Mouse (Mus musculus) thymus, adult 2 months (tissue): ENCODE measurements around the gene Serpina6.
"Not testable (repeated sequence)": the region's sequence is repeated elsewhere in the genome, so short reads cannot be mapped to it uniquely, and the experiment has no call there.

Experiments used
- CTCF ChIP-seq: fragments of 200-500 bp; IDR thresholded peaks from 2 replicates; pipeline ENCODE4 v1.5.1; 2012; ENCODE audit warnings: mild to moderate bottlenecking, control low read depth, low read length, moderate library complexity, borderline replicate concordance; ENCODE audit not compliant: control insufficient read depth, poor library complexity, insufficient read depth; ENCODE audit errors: extremely low read depth
- POLR2A ChIP-seq: fragments of 200-500 bp; IDR thresholded peaks from 2 replicates; pipeline ENCODE4 v1.6.1; 2012; ENCODE audit warnings: mild to moderate bottlenecking, low read length, control low read depth, moderate library complexity; ENCODE audit not compliant: control insufficient read depth, poor library complexity, insufficient read depth; ENCODE audit errors: extremely low read depth

DNA sequence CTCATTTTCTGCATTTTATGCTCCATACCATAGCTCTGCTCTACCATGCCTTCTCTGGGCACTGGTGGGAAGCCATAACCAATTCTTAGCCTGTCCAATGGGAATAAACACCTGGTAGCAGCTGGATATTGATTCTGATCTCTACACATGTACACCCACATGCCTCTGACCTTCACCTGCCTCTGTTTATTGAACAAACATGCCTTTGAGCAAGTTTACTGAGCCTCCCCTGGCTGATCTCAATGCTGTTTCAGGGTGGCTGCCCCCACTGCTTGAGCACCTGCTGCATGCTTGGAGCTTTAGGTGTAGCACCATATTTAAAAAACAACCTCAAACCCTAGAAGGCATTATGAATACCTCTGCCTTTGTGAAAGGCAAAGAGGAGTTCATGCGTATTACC is 22.8 kb upstream of the Serpina6 start:
- TF ChIP-seq POLR2A, CTCF: not testable (repeated sequence)
